Mouse (Mus musculus): ENCODE measurements at regions not wholly inside any gene's neighbourhood (a gene's known extent, or its start where the extent isn't known, plus 50 kb on each side); places are given as distances from the start of the nearest gene placed in this dataset.

DNA sequence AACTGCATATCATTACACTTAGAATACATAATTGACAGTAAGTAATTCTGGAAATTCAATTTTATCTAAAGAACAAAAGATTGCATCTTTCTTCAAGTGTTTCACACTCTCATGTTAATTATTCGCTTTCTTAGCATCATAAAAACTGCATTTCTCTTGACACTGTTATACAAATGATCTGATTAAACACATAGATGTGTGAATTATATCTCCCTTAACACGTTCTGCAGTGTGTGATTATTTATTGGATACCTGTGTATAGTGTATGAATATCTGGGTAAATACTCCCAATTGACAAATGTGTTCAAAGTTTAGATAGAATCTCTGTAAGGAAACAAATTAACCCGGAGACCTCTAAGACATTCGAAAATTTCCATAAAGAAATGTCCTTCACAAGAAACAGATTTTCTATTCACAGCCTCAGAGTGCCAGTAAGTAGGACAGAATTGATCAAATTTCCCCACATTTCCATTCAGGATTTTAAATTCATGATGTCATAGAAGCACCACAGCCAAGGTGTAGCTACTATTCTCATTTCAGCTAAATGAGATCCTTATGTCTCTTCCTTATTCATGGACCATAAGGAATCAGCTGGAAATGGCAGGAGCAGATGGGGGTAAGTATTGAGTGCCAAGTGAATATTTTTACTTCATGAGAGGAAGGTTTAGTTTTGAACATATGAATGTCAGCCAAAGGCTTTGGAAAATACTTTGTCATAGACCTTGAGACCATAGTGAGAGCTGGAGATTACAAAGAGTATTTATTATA is 2231.6 kb downstream of the Pcdh9 start:
- DNase-seq (ENCODE audit: low spot score in 2 of 2), result peak in 1 of 2 experiments; percentile 52

DNA sequence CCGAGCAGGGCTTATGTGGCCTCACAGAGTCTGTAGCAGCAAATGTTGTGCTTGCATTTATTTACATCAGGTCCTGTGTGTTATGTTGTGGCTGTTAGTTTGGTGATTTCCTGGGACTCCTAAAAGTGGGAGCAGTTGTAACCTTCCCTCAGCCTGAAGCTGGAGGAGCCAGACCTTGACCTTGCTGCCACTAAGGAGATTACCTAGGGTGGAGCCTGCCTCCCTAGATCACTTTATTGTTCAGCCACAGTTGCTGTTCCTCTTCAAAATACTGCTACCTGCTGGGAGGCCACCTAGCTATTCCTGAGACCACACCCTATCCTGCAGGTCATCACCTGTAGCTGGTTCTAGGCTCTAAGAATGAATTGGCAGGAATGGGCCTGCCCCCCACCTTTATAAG is 2234.5 kb downstream of the Pcdh9 start:
- no peak for DNase-seq (ENCODE audit: low spot score in 2 of 2)

More for the DNA sequence above, 2231.6 kb downstream of the Pcdh9 start:
- intact Hi-C loops (cut with DNase I), result no loop called here

DNA sequence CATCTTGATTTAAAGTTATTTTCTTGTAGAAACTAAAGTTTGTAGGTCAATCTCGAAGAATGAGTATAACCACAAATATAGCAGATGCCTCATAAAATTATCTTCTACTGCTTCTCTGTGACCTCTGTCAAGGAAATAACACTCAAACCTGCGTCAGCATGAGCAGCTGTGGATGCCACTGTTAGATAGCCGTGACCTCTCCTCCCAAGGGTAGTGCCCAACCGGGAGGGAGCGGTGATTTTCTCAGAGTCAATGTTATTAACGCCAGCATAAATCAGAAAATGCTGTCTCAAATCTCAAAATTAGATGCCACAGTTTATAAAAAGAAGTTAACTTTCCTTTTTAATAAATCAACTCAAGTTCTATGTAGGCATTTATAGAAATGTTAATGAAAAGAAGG is 2259.5 kb downstream of the Pcdh9 start:
- no peak for DNase-seq (ENCODE audit: low spot score in 2 of 2)
- intact Hi-C loops (cut with DNase I), result no loop called here

More for the DNA sequence above, 2234.5 kb downstream of the Pcdh9 start:
- intact Hi-C loops (cut with DNase I), result no loop called here

DNA sequence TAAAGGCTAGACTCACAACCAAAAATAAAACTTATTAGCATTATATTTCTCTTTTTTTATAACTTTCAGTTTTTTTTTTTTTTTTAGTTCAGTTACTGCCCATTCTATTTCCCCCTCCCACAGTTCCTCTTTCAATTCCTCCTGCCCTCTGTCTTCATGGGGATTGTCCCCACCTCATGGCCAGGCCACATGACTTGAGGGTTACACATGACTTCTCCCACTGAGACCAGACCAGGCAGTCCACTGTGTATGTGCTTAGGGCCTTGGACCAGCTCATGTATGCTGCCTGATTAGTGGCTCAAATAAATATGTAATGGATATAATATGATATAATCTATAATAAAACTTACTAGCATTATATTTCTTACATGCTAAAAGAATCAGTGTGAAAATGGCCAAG is 2276.1 kb downstream of the Pcdh9 start:
- DNase-seq (ENCODE audit: low spot score in 2 of 2), result no peak
- intact Hi-C loops (cut with DNase I), result no loop called here

DNA sequence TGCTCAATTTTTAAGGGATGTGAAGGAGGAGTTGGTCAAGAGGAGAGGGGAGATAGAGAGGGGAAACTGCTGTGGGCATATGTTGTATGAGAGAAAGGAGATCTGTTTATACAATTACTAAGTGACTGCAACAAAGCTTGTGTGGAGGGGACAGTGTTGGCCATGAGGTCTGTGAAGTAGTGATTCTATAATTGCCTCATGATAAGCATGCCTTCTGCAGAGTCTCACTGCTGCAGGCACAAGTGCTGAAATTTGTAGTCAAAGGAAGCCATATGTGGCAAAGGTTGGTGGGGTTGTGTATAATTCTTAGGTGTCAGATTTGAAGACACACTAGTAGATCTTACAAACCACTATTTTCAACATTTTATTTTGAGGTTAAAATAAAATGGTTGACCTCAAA is 2285.9 kb downstream of the Pcdh9 start:
- DNase-seq (ENCODE audit: low spot score in 2 of 2), result no peak
- intact Hi-C loops (cut with DNase I), result no loop called here

DNA sequence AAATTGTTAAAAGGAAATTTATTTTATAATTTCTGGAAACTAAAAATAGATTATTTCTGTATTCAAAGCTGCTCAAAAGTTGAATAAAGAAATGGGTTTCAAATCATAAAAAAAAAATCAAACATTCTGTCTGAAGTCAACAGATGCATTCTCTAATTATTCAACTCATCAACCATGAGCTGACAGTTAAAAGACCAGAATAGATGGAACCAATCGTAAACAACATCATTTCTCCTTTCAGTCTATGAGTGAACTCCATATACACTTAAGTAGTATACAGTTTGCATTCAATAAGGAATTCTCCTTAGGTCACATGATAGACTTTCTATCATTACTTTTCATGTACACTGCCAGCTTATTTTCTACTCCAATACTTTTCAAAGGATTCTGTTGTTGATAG is 2308.0 kb downstream of the Pcdh9 start:
- intact Hi-C loops (cut with DNase I), result no loop called here
- DNase-seq (ENCODE audit: low spot score in 2 of 2), result no peak

DNA sequence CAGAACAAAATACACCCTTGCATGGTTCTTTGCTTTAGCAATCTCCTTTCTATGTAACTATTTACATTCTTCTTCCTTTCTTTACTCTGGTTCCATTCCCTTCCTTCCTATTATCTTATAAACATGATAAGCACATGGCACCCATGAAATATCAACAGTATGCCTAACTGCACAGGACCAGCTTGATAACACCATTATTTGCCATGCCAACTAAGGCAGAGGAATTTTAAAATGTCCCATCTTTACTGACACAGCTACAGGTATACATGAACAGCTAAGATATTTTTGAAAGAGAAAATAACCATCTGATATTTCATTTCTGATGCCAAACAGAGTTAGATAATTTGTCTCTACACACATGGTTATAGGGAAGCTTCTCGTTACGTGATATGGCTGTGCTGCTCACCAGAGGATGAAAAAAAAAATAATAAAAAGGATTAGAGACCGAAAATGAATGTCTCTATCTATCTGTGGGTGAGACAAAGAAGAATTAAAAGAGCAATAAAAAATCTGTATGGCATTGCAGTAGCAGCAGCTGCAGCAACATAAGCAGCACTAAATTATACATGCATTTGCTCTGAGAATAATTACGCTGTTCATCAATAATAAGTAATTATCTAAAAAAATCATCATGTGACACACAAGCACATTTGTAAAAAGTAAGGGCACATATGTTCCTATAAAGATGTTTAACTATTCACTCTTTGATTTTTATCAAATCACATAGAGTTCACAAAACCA is 2308.6 kb downstream of the Pcdh9 start:
- no peak for DNase-seq (ENCODE audit: low spot score in 2 of 2)
- intact Hi-C loops (cut with DNase I), result no loop called here

DNA sequence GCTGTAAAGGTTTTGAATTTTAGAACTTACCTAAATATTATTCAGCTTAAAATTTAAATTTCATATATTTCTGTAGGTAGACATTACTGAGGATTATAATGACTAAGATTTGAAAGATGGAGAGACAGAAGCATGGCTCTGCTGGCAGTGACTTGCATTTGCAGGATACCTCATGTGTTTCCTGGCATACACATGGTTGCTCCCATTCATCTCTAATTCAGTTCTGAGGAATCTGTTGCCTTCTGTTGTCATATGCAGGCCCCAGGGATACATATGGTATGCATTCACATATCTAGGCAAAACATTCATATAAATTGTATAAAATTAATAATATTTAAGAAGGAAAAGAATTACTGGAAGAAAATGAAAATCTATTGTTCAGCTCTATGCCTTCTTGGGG is 2321.4 kb downstream of the Pcdh9 start:
- intact Hi-C loops (cut with DNase I), result no loop called here
- no peak for DNase-seq (ENCODE audit: low spot score in 2 of 2)

DNA sequence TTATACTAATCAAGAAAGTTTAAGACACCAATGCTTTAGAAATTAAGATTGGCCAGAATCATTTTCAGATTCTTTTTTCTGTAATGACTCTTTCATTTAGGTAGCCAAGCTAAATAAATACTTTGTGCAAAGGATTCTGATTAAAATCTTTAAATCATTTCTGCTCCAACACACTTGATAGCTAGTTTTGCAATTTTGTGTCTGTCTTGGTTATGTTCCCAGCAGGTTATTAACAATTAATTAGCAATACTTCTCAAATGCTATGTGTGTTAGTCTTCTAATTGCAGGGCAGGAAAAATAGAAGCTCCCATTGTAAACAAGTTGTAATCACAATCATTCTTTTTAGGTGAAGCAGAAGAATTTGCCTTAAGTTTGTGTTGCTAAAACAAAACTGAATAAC is 2351.3 kb downstream of the Pcdh9 start:
- no peak for DNase-seq (ENCODE audit: low spot score in 2 of 2)
- intact Hi-C loops (cut with DNase I), result no loop called here

DNA sequence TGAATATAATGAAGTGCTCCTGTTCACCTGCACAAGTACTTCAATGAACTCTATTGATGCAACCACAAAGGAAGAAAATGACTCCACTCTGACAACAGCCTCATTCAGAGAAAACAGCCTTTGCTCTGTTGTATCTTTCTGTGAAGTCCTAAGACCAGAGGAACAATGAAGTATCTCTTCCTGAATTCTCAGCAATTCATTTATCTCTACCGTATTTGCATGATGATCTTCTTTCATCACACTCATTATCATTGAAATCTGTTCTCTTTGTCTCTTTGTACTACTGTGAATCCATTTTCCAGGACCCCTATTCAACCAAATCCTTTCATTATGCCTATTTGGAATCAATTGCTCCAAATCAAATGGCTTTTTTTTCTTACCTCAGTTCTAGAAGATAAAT is 2355.5 kb downstream of the Pcdh9 start:
- intact Hi-C loops (cut with DNase I), result no loop called here
- no peak for DNase-seq (ENCODE audit: low spot score in 2 of 2)

DNA sequence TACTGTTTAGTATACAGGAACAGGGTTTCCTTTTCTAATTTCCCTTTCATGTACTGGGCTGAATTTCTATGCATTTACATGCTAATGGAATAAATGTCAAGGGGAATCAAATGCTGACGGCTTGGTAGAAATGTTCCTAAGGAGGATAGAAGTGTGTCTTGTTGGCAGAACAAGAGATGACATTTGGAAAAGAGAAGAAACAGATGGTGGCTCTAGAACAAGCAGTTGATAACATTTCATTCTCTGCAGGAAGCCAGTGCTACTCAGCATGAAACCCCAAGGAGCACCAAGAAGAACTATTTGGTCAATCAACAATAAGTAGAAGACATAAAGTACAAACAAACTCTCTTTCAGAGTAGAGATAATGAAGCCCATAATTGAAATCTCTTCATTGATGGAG is 2392.0 kb downstream of the Pcdh9 start:
- DNase-seq (ENCODE audit: low spot score in 2 of 2), result peak in 1 of 2 experiments; percentile 6
- intact Hi-C loops (cut with DNase I), result no loop called here

DNA sequence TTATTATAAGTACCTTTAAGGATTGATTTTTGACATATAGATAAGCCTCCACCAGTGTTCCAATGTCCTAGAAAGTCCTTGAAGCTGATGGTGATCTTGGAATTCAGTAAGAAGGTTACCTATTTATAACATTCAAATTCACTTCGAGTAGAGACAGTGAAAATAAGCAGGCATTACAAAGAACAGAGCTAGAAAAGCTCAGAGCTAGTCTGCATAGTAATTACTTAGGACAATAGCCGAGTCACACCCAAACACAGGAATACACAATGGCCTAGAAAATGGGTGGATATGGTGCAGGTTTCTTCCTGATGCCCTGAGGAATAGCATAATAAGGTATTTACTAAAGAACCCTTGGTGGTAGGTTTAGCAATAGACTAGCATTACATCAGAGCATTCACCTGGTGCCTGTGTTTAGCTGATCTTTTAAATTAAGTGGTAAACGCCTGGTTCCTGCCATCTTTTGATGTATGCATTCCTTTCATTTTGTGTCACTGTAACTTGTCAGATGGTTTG is 2412.1 kb downstream of the Pcdh9 start:
- intact Hi-C loops (cut with DNase I), result no loop called here

DNA sequence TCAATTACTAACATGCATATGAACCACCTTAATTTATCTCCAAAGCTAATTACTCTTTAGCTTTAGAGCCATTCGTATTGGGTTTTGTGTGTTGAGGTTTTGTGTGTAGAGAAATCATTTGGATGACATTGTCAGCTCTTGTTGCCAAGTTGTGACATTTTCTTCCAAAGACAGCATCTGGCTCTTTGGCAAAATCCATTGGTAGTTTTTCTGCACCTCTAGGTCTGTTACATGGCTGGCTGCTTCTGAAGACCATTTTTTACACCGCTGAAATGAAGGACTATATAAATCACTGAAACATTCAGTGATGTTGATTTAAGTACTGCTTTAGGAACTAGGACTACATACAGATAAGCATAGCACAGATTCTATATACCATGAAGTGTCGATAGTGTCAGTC is 2426.6 kb downstream of the Pcdh9 start:
- intact Hi-C loops (cut with DNase I), result no loop called here
- DNase-seq (ENCODE audit: low spot score in 2 of 2), result no peak

More for the DNA sequence above, 2412.1 kb downstream of the Pcdh9 start:
- DNase-seq (ENCODE audit: low spot score in 2 of 2), result no peak

DNA sequence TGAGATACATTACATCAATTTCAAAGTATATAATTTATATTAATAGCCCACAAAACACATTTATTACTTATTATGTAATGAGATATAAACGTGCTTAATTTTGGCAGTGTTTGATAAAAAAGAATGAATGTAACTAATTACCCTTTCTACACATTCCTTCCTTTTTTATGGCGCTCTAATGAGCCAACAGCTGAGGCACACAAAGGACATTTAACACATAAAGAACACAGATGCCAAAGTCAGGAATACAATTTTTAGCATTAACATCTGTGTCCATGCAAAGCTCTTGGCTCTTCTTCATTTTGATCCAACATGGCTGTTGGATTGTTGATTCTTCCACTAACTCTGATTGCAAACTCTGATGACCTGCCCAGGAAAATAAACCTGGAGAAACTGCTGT is 2427.8 kb downstream of the Pcdh9 start:
- intact Hi-C loops (cut with DNase I), result no loop called here
- no peak for DNase-seq (ENCODE audit: low spot score in 2 of 2)

DNA sequence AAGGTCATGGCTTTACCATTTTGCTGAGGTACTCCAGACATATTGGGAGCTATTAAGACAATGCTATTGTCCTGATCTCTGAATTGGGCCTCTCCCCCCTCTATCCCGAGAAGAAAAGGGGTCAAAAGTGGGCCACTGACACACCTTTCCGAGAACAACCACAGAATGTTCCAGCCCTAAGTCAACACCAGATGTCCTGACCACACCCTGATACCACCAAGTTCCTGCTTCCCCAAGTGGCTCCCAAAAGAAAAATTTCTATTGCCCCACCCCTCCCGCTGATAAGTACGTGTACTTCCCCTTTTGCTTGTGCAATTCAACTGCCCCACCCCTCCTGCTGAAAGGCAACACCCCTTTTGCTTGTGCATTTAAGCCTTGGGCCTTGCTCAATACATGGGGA is 2431.7 kb downstream of the Pcdh9 start:
- intact Hi-C loops (cut with DNase I), result no loop called here
- no peak for DNase-seq (ENCODE audit: low spot score in 2 of 2)

Data from left cerebral cortex, postnatal 25 days (tissue).